In genomic region chr9:105244024-105244423, GRCm38 (mm10) we compare ENCODE assay signal across 12 mouse cellular contexts.
DNase-seq lines count a peak whose midpoint lies in the region; ATAC-seq lines count a peak whose summit lies in the region.
"Had no signal": no experiment of that assay in that cellular context is flagged by ENCODE, and none has a peak within 500 bp of the region (broad histone marks: within the 10 kb centered on the region; RNA-seq: fewer than 3 reads in every experiment).

No protein-coding gene starts in this region.

- WGBS in liver, embryonic 12.5 days (ENCODE audit: insufficient replicate concordance), result 26% methylated on average over 5 of the region's 5 CpGs

- H3K27me3 ChIP-seq in liver, embryonic 12.5 days (replicated peaks), result no peaks in the 10 kb centered on the region
- H3K27me3 ChIP-seq: limb, embryonic 12.5 days had no signal

- ATAC-seq in liver, embryonic 12.5 days, result no peak
- ATAC-seq in activated CD4-positive, CD25-positive, alpha-beta regulatory T cell, adult 4 months, result no peak
- ATAC-seq: inflammation-experienced regulatory T-cells, adult 6 months had no signal

- H3K4me1 ChIP-seq in liver, embryonic 12.5 days, result no peaks in the 10 kb centered on the region
- H3K4me1 ChIP-seq: limb, embryonic 12.5 days had no signal

- H3K36me3 ChIP-seq in liver, embryonic 12.5 days, result no peaks in the 10 kb centered on the region
- H3K36me3 ChIP-seq: limb, embryonic 12.5 days had no signal

- no peak overlapping the region for H3K4me3 ChIP-seq in liver, embryonic 12.5 days
- H3K4me3 ChIP-seq: limb, embryonic 12.5 days had no signal

- no peak overlapping the region for H3K27ac ChIP-seq in liver, embryonic 12.5 days
- H3K27ac ChIP-seq: limb, embryonic 12.5 days had no signal

- DNase-seq in liver, result peak; percentile 38
- DNase-seq in 416B (ENCODE audit: low read depth), result peak; percentile 27
- DNase-seq in ES-CJ7 (ENCODE audit: low read depth, low spot score), result peak; percentile 70
- DNase-seq in induced T-regulatory cell, adult 2 months (ENCODE audit: low read depth), result peak; percentile 2
- DNase-seq in left cerebral cortex, adult 8-10 months (ENCODE audit: low spot score in 2 of 2), result no peak
- no peak for DNase-seq in right cerebral cortex, postnatal 25 days
- DNase-seq: cerebellum, postnatal 25 days; gastrocnemius, postnatal 14 days had no signal

- H3K4me2 ChIP-seq in liver, embryonic 12.5 days, result no peak overlapping the region
- H3K4me2 ChIP-seq: limb, embryonic 12.5 days had no signal

- H3K9ac ChIP-seq in liver, embryonic 12.5 days, result no peak overlapping the region
- H3K9ac ChIP-seq: limb, embryonic 12.5 days had no signal

- 0 out of 2 replicates have a peak, but pooled peaks cover 16% of the 10 kb centered on the region for H3K9me3 ChIP-seq in liver, embryonic 12.5 days (replicated peaks)
- H3K9me3 ChIP-seq: limb, embryonic 12.5 days had no signal

Comparison
In these comparisons a context has a peak if more than half of its experiments do, and no peak if none do; other contexts are left out.
1. DNase-seq: peak in liver (single experiment), 416B (single experiment), ES-CJ7 (single experiment) and induced T-regulatory cell, adult 2 months (single experiment); none in left cerebral cortex, adult 8-10 months (0 of 2) and right cerebral cortex, postnatal 25 days (single experiment).